Mouse (Mus musculus) spleen, adult 12 weeks (tissue): ENCODE data around the gene Vtcn1.
A peak's percentile ranks its signal among the peaks of the same experiment; 100 is the strongest.

Experiments used
- DNase-seq: peaks from one replicate; pipeline ENCODE4 v3.0.0; 2022; ENCODE audit warnings: low spot score

Vtcn1 gene

GRCm38 (mm10) chr3:100921825-100922505 is 96.7 kb downstream of the Vtcn1 start, which contains the start of gene Trim45:
TSS of gene Trim45 (plus strand) at chr3:100922202.
- peak; percentile 91 for DNase-seq

DNA sequence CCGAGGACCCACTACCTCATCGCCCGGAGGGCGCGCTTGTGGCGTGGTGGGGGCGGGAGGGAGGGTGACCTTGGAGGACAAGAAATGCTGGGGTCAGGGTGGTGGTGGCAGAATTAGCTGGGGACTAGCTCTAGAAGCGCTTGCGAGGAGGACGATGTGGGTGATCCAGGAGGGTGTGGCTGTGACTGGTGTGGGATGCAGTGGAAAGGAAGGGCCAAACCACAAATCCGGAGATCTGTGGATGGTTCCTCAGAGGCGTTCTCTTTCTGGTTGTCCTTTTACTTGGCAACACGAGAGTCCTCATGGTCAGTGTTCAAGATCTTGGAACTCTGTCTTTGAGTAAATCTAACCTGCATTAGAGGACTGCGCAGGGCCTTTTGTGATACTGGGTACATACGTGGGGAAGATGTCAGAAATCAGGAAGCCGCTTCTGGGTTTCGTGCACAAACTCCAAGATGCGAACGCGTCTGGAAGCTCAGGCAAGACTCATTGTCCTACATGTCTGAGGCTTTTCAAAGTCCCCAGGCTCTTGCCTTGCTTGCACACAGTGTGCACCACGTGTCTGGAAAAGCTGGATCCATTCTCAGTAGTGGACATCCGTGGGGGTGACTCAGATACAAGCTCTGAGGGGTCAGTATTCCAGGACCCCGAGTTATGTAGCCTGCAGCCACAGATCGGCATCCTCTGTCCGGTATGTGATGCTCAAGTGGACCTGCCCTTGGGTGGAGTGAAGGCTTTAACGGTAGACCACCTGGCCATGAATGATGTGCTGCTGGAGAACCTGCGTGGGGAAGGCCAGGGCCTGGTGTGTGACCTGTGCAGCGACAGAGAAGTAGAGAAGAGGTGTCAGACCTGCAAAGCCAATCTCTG is 97.5 kb downstream of the Vtcn1 start:
- no peak for DNase-seq

GRCm38 (mm10) chr3:100924065-100924732 is 98.9 kb downstream of the Vtcn1 start:
- DNase-seq: no peak

GRCm38 (mm10) chr3:100925176-100925575 is 99.9 kb downstream of the Vtcn1 start:
- no peak for DNase-seq

GRCm38 (mm10) chr3:100931332-100932076 is 106.2 kb downstream of the Vtcn1 start:
- DNase-seq: no peak

DNA sequence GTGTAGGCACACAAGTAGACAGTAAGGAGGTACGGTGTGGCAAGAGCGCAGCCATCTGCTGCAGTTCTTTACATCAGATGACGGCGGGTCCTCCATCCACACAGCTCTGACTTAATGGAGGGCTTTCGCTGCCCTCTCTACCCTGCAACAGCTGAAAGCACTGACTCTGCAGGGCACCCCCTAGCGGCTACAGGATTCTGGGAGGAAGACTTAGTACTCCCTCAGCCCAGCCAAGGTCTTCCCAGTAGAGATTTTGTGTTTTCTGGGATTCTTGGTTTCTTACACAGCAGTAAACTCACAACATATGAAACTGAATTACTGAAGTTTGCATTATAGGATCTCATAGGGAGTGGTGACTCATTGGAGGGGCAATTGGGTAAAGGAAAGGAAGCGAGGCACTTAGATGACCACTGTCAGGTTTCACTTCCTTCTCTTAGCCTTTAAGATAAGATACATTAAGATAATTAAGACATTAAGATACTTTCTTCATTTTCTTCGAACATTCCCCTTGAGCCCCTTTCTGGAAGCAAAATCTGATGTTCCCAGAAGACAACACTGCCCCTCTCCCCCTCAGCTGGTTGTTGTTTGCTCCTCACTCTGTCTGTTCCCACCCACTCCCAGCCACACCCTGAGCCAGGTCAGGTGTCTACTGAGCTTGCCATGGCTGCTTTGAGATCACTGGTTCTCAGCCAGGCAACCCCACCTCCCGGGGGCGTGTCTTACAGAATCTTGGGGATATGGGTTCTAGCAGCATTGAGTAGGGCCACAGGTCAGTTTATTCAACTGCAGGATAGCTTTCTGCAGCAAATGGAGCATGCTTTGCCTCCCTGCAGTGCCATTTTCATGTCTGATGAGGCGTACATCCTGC is 107.1 kb downstream of the Vtcn1 start:
- no peak for DNase-seq

GRCm38 (mm10) chr3:100935521-100935920 is 110.3 kb downstream of the Vtcn1 start:
- DNase-seq: no peak

GRCm38 (mm10) chr3:100936201-100936600 is 110.9 kb downstream of the Vtcn1 start:
- no peak for DNase-seq

GRCm38 (mm10) chr3:100938211-100938610 is 113.0 kb downstream of the Vtcn1 start:
- no peak for DNase-seq

- DNase-seq: no peak
Measured at GRCm38 (mm10) chr3:100940496-100941037, 115.3 kb downstream of the Vtcn1 start.
